Mouse (Mus musculus) MN1 (cell line): ENCODE measurements around the gene Snrk.

ENCODE experiments used
- DNase-seq: peaks from one replicate; pipeline ENCODE4 v3.0.0-alpha.2; 2016; ENCODE audit warnings: low spot score

Snrk gene

DNA sequence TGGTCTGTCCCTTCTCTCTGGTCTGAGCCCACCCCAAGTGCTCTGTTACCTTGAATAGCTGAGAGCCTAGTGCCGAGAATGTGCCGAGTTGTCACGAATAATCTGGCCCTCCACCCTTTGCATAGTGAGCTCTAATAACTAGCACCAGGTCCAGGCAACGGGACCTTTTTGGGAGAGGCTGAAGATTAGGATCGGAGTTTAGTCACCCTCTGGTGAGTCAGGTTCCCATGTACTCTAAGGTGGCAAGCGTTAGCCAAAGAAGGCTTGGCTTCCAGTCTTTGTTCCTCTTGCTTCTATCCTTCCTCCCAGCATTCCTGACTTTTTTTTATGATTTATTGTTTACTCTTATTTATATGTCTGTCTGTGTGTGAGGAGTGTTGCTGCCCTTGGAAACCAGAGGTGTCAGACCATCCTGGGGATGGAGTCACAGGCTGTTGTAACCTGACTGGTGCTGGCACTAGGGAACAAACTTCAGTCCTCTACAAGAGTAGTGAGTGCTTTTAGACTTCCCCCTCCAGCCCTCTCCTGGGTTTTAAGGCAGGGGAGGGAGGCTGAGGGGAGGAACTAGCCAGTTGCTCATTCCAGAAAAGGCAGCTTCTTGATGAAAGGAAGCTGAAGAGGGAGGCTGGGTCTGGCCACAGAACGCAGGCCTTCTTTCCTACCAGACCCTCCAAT is 9.2 kb upstream of the Snrk start:
- peak; percentile 34 for DNase-seq

DNA sequence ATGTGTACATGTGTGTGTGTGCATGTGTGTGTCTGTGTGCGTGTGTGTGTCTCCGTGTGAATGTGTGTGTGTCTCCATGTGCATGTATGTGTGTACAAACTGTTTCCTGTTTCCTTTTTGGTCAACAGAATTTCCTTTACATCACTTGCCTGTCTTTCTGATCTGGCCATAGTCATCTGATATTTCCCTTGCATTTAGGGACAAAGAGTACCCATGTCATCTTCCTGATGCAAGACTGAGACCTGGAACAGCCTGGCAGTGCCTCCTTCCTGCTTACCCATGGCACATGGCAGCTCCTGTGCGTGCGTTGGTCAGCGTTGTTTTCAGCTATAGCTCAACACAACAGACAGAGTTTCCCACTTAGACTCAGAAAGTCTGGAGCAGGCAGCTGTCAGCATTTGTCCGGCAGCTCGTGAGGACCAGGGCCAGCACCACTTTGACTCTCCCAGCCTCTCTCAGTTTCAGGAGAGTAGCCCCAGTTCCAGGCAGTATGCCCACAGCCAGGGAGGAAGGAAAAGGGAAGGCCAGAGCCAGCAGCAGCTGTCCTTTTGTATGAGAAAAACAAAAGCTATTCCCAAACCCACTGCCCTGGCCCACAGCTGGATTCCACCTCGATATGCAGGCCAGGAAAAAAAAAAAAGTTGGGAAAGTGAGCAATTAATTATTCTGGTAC is 7.4 kb upstream of the Snrk start:
- DNase-seq = no peak

DNA sequence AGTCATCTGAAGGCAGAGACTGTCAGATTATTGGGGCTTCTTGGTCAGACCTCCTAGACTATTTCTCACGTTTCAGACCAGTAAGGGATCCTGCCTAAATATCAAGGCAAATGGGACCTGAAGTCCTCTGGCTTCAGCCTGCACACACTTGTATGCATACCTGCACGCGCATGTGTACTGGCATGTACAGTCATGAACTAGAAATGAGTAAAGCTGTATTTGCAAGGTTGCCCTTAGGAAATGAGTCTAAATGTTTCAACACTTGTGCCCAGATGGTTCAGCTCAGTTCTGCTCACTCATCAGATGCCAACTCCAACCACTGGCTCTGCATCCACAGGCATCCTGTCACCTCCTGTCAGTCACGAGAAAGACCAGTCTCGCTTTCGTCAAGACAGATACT is 6.6 kb upstream of the Snrk start:
- no peak for DNase-seq

DNA sequence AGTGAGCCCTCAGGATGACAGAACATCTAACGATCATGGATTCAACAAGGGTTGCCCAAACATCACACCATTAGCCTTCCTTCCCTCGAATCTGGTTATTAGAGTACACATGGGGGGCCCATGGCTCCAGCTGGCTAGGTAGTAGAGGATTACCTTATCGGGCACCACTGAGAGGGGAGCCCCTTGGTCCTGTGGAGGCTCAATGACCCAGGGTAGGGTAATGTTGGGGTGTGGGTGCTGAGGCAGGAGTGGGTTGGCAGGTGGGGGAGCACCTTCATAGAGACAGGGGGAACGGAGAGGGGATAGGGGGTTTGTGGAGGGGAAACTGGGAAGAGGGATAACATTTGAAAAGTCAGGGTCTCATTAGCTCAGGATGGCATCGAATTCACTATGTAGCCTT is 6.1 kb upstream of the Snrk start:
- DNase-seq = no peak

DNA sequence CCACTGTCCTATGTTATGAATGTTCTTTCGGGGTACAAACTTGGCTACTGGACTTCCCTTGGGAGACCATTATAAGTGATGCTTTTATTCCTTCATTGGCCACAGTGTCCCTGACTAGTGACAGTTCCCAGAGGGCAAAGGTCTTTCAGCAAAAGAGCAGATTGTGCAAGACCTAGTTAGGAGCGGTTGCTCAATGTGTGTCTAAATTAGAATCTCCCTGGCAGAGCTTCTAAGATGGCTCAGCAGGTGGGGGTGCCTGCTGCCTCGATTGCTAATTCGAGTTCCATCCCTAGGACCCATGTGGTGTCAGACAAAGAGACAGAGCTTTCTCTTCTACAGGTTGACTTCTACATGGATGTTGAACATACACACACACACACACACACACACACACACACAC is 1.5 kb upstream of the Snrk start:
- no peak for DNase-seq

DNA sequence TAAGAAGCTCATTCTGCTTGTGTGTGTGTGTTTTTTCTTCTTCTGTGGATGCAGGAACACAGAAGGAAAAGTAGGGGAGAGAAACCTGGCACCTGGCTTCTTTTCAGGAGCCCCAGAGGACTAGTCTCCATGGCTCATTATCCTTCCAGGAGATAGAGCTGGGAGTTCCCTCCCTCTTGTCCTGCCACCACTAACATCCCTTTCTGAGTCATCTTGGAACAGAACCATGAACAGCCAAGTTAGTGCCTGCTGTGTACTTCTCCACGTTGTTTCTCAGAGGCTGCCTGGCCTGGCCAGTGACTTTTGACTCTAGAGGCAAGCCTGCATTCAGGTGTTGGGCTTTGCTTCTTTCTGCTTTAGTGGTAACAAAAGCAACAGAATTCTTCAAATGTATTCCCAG is 707 bp upstream of the Snrk start:
- DNase-seq = peak; percentile 52

DNA sequence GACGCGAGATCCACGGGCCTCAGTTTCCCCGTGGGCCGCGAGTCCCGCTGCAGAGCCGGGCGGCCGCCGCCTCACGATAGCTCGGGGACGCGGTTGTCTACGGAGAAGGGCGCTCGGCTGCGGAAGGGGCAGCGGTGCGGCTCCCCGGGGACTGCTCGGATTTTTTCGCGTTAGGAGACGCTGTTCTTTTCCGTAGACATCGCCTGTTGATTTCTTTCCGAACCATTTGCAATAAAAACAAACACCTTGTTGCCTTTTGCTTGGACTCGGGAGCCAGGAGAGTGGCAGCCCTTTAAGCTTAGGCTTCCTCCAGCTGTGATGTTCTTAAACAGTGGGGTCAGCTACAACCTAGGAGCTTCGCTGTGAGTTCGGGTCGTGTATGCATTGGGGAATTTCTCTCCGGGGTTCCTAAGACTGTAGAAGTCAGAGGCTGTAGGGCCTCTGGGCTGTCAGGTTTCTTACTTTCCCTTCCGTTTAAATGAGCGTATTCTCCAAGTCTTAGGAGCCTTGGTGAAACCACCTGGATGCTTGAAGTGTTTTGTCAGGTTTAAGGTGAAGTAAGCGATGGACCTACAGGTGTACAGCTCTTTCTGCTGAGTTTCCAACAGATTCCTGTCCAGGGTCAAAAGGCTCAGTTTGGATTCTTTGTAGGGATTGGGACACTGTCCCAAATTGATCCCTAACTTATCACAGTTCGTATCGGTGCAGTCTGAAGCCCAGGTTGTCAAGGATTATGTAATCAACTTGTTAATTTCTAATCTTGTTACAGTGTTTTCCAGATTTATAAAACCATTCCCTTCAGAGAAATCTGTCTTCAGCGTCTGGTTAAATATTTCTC is 845 bp downstream of the Snrk start:
- peak; percentile 28 for DNase-seq

DNA sequence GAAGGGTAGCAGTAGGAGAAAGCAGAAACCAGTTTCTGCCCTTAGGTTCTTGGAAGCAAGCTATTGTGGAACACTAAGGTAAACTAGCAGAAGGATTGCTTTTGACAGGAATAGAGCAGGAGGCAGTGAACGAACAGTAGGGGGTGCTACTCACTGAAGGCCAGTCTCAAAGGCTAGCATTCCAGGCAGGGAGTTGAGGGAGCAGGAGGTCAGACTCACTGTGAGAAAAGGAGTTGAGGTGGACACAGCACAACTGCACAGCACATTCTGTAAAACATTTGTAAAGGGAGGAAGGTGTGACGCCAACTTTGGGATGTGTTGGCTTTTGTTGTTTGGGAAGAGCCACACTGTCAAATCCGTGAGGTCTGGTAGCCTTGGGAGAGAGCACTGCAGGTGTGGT is 3.0 kb downstream of the Snrk start:
- DNase-seq = peak; percentile 66

DNA sequence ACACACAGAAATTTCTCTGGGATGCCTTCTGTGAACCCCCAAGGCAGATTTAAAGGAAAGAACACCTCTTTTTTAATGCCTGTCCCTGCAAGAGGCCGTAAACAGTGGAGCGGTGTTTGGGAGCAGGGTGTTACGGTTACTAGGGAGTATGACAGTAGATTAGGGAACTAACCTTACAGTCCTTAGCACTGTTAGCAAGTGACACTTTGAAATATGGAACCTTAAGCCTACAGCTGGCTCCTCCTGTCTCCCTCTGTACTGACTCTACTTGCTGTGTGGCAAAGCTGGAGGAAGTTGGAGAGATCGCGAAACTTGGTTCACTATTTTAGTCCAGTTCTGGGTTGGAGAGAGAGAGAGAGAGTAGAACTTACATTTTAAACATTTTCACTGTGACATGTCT is 5.0 kb downstream of the Snrk start:
- DNase-seq = no peak

DNA sequence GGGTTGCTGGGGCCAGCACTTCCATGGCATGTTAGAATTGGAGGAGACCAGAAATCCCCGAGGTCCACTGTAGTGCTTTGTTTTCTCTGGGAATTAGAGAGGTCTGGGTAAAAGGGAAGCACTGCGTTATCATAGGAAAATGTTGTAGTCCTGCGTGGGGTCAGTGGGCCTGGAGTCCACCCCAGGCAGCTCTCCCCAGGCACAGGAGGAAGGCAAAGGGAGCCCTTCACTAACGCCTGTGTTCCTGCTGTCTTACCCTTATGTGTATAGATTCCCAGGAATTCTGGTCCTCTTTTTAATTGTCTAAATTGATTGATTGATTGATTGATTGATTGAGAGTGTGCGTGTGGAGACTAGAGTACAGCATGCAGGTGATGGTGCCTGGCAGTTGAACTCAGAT is 6.1 kb downstream of the Snrk start:
- no peak for DNase-seq

DNA sequence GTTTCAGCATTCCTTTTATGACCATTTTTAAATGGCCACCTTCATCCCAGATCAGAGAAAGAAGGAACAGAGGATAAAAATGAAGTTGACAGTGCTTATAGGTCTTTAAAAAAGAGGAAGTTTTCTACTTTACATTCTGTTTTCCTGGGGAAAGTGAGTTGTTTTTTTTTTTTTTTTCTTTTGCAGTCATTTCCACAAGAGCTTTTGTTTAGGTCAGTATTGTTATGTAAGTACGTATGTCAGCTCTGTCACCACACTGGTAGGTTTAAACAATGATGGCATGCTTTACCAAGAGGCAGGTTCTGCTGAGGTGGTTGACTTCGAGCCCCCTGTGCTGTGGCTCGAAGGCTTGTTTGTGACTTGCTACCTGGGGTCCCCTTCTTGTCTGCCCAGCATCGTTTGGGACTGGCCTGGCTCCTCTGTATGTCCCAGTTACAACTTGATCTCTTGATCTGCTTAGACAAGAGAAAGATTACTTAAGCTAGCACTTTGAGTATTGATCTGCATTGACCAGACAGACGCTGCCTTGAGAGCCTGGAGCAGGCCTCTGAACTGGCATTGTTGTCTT is 8.7 kb downstream of the Snrk start:
- DNase-seq = no peak

DNA sequence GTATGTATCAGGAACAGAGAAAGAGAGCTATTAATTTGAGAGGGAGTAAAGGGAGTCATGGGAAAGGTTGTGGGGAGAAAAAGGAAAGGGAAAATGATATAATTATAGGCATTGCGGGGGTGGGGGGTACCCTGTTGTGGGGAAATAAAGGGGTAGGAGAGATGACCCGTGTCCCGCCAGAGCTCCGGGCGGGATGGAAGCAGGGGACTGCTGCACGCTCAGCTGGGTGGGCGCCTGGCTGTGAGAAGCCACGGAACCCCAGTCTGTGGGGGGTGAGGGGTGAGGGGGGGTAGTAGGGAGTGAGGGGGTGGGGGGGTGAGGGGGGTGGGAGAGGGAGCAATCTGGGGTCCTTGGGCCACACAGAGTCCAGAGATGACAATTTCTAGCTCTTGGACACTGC is 9.7 kb downstream of the Snrk start:
- DNase-seq = no peak

DNA sequence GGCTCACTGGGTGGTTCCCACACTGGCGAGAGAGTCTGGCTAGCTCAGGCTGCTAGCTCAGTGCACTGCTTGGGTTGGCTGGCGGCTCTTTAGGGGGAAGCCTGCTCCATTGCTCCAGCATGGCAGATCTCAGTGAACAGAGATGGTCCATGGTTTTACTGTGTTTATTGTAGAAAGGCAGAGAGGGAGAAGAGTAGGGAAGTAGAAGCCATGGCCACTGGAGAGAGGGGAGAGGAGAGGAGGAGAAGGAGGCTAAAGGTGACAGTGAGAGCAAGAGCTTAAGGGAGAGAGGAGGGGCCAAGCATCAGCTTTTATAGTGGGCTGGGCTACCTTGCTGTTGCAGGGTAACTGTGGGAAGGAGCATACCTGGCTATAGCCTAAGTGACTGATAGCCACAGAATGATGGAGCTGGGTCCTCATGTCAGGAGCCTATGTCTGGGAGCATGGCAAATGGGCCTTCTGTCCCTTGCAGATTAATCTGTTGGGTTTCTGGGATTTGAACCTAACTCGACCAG is 10.3 kb downstream of the Snrk start:
- no peak for DNase-seq

DNA sequence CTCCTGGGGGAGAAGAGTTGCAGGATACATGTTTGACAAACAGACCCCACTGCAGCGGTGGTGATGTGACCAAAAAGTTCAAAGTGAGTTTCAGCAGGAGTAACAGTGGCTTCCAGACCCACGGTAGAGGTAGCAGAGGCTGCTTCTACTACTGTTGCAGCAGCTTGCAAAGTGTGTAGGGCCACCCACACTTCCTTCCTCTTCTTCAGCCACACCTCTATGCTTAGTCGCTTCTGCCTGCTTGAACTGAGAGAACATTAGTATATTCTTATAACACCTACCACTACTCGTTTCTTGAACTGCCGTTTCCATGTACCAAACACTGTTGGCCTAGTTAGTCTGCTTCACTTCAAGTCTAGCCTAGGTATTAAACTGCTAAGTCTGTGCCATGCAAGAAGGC is 11.6 kb downstream of the Snrk start:
- DNase-seq = no peak

DNA sequence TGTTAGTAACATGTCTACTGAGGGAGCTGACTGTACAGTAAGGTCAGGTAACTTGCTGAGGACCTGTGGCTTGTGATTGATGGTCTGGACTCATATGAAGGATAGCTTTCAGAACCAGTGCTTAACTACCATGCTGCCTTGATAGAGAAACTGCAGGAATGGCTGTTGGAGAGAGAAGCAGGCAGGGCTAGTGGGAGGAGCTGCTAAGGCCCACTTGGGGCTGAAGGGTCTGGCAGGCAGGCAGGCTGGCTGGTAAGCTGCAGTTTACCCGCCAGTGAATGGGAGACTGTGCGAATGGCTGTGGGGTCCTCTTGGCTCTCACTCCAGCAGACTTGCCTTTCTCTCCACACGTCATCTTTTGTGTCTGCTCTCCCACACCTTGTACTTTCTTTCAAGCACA is 13.6 kb downstream of the Snrk start:
- DNase-seq = no peak

DNA sequence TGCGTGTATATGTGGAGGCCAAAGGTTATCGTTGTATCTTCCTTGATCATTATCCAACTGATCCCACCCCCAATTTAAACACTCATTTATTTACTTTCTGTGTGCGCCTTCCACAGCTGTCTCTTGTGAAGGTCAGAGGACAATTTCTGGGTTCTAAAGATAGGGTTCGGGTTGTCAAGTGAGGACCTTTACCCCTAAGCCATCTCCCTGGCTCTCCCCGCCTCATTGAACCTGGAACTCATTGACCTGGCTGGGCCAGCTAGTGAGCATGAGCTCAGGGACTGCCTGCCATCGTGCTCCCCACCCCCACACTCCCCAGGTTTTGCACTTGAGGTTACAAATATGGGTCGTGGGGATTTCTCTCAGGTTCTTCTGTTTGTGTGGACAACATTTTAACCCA is 15.1 kb downstream of the Snrk start:
- no peak for DNase-seq

DNA sequence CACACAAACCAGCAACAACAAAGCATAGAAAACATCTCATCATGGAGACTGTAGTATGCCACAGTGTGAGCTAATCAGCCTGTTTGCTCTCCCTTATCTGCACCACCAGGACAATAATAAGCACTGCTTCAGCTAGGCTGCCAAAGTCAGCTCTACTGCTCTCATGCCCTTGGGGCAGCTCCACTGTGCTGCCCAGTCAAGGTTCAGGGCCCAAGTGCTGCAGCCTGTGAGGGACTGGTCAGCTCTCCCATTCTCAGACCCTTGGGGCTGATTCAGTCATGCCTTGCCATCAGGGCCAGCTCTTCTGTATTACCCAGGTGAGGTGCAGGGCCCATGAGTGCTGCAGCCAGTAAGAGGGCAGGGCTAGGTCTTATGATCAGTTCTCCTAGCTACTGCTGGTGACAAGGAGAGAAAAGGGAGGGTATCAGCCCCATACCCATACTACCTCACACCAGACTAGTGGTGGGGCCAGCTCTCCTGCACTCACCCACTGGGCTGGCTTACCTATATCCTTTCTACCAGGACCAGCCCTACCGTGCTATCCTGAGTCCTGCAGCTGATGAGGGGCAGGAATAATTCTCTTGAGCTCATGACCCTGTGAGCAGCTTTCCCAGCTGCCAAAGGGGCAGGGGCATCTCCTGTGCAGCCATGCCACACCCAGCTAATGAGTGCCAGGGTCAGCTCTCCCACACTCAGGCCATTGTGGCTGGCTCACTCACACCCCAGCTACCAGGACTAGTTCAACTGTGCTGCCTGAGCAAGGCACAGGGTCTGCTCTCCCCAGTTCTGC is 18.2 kb downstream of the Snrk start:
- DNase-seq = no peak

DNA sequence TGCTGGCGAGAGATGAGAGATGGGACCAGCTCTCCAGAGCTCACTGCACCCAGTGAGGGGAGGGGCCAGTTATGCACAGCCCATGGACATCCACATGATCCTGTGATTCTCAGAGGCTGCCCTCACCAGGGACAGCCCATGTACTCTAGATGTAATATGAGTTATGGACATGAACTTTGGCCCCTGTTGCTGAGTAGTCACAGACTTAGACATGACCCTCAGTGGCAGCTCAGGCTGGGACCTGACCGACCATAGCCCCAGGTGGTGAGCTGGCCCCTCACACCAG is 18.8 kb downstream of the Snrk start:
- peak; percentile 18 for DNase-seq

DNA sequence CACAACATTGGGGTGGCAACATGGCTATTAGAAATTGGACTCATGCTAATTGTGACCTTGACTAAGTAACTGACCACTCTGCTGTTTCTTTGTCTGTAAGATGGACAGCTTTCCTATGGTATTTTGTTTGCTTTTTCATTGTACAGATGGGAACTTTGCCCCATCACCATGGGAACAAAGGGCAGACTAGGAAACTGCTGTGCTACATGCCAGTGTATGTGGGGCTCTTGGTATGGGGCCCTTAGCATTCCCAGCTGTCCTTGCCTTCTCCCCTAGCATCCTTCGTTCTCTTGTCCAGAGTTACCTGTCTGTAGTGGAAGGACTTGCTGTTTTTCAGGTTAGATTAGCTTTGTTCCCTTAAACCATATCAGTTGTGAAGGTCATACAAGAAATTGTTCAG is 20.9 kb downstream of the Snrk start:
- no peak for DNase-seq

DNA sequence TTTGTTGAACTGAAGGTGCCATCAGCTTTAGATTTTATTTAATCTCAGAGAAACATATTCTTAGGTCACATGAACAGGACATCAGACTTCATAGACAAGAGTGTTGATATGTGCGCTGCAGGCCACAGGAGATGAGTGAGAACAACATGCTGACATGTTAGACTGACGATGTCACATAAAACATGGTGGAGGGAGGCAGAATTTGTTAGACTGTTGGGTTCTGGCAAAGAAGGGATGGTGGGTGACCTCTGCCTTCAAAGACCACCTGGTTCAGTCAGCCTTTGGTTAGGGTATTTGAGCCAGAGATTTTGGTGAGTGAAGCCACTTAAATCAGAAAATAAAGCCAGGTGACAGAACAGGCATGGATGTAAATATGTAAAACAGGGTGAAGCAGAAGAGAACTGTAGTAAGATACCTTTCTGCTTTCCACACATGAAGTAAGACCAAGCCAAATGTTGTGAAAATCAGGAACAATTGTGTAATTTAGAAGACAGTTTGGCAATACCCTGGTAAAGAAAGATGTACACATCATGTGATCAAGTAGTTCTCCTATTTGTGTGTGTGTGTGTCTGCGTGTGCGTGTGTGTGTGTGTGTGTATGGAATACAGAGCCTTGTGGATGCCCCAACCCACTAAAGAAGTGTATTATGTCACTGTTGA is 21.4 kb downstream of the Snrk start:
- DNase-seq = no peak

DNA sequence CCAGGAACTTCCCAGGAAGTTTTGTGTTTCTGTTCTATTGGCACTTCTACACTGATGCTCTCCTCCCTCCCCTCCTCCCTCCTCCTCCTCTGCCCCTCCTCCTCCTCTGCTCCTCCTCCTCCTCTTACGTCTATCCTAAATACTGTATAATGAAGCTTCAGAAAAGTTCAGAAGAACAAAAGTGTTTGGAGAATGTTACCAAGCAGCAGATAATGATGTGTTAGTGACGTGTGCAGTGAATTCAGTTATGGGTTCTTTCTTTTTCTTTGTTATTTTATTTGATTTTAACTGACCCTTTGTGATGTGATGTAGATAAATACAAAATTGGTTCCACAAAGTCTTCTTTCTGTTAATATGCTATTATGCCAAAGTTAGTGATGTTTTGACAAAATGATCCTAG is 22.2 kb downstream of the Snrk start:
- no peak for DNase-seq

DNA sequence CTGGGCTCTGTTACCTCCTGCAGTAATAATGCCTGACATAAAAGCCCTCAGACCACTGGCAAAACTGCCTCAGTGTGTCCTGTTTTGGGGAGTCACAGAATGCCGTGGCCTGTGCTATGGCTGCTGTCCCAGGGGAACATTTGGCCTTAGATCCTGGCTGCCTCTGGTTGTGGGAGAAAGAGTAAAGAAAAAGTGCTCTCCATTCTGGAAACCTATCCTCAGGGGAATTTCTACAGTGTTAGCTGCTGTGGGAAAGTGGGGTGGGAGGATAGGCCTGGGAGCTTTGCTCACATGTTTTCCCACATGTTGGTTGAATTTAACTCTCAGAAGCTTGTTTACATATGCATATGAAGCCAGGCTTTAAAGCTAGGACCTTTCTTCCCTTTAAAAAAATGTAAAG is 26.2 kb downstream of the Snrk start:
- DNase-seq = no peak
